Mouse (Mus musculus) ovary, postnatal 10 days (tissue): ENCODE results near the gene Aldh3b3.
A peak's percentile ranks its signal among the peaks of the same experiment; 100 is the strongest.

Experiments used
- DNase-seq: peaks from one replicate; pipeline ENCODE4 v3.0.0; 2022; ENCODE audit warnings: low spot score

Gene Aldh3b3

GRCm38 (mm10) chr19:3958470-3958869 lies at the start of gene Aldh3b3:
TSS of gene Aldh3b3 (plus strand) at chr19:3958645.
- no peak for DNase-seq

- DNase-seq = no peak
Measured at GRCm38 (mm10) chr19:3910206-3910605, 48.2 kb upstream of the Aldh3b3 start.

GRCm38 (mm10) chr19:3912337-3913204 lies 45.9 kb upstream of the Aldh3b3 start, which contains the start of gene Ndufs8:
TSS of gene Ndufs8 (minus strand) at chr19:3912774.
- DNase-seq = peak; percentile 73

GRCm38 (mm10) chr19:3913692-3914091 lies 44.8 kb upstream of the Aldh3b3 start:
- DNase-seq = no peak

GRCm38 (mm10) chr19:3914535-3914934 lies 43.9 kb upstream of the Aldh3b3 start:
- no peak for DNase-seq

GRCm38 (mm10) chr19:3916727-3917126 lies 41.7 kb upstream of the Aldh3b3 start:
- DNase-seq = no peak

- DNase-seq = no peak
Measured at GRCm38 (mm10) chr19:3919928-3920327, 38.5 kb upstream of the Aldh3b3 start.

- DNase-seq = no peak
Measured at GRCm38 (mm10) chr19:3922661-3923371, 35.6 kb upstream of the Aldh3b3 start.

- no peak for DNase-seq
Measured at GRCm38 (mm10) chr19:3923586-3923985, 34.9 kb upstream of the Aldh3b3 start.

- DNase-seq = no peak
Measured at GRCm38 (mm10) chr19:3924190-3924589, 34.3 kb upstream of the Aldh3b3 start.

- no peak for DNase-seq
Measured at GRCm38 (mm10) chr19:3924868-3925267, 33.6 kb upstream of the Aldh3b3 start.

- no peak for DNase-seq
Measured at GRCm38 (mm10) chr19:3925859-3926258, 32.6 kb upstream of the Aldh3b3 start.

- DNase-seq = no peak
Measured at GRCm38 (mm10) chr19:3926279-3926678, 32.2 kb upstream of the Aldh3b3 start.

- no peak for DNase-seq
Measured at GRCm38 (mm10) chr19:3926685-3927084, 31.8 kb upstream of the Aldh3b3 start.

- no peak for DNase-seq
Measured at GRCm38 (mm10) chr19:3927989-3928388, 30.5 kb upstream of the Aldh3b3 start.

- no peak for DNase-seq
Measured at GRCm38 (mm10) chr19:3928779-3929178, 29.7 kb upstream of the Aldh3b3 start.

- peak; percentile 72 for DNase-seq
Measured at GRCm38 (mm10) chr19:3929211-3929941, 29.1 kb upstream of the Aldh3b3 start, which contains the start of gene Aldh3b1. TSS of gene Aldh3b1 (minus strand) at chr19:3929808.

- DNase-seq = no peak
Measured at GRCm38 (mm10) chr19:3930262-3931057, 28.0 kb upstream of the Aldh3b3 start.

GRCm38 (mm10) chr19:3931716-3932115 lies 26.7 kb upstream of the Aldh3b3 start:
- no peak for DNase-seq

GRCm38 (mm10) chr19:3935032-3935895 lies 23.2 kb upstream of the Aldh3b3 start, which contains the start of gene Unc93b1:
TSS of gene Unc93b1 (plus strand) at chr19:3935186.
- DNase-seq = no peak
